ENCODE assay signal across 25 mouse cellular contexts in genomic region chr2:140732616-140733183, GRCm38 (mm10).
DNase-seq lines count a peak whose midpoint lies in the region; ATAC-seq and TF ChIP-seq lines count a peak whose summit lies in the region.
"Had no signal": no experiment of that assay in that cellular context is flagged by ENCODE, and none has a peak within 500 bp of the region (broad histone marks: within the 10 kb centered on the region; RNA-seq: fewer than 3 reads in every experiment).

No protein-coding gene starts in this region.

- H3K9ac ChIP-seq in heart, embryonic 11.5 days (ENCODE audit: low read depth, low read length), result no peak overlapping the region
- no peak overlapping the region for H3K9ac ChIP-seq in intestine, embryonic 15.5 days
- H3K9ac ChIP-seq in intestine, postnatal 0 days (ENCODE audit: low read depth, low read length), result no peak overlapping the region
- no peak overlapping the region for H3K9ac ChIP-seq in intestine, embryonic 16.5 days (ENCODE audit: low read depth, low read length)
- no peak overlapping the region for H3K9ac ChIP-seq in midbrain, embryonic 16.5 days (ENCODE audit: low read depth, low read length)
- H3K9ac ChIP-seq: embryonic facial prominence, embryonic 15.5 days; hindbrain, embryonic 14.5 days; liver, embryonic 12.5 days; neural tube, embryonic 15.5 days had no signal

- peak overlapping the region; percentile 57; the same call in 1 of the 2 replicates for H3K27ac ChIP-seq in heart, embryonic 11.5 days (ENCODE audit: low read depth, low read length)
- H3K27ac ChIP-seq in intestine, embryonic 15.5 days, result no peak overlapping the region
- no peak overlapping the region for H3K27ac ChIP-seq in intestine, postnatal 0 days (ENCODE audit: low read depth, low read length)
- H3K27ac ChIP-seq in intestine, embryonic 16.5 days (ENCODE audit: low read length), result no peak overlapping the region
- no peak overlapping the region for H3K27ac ChIP-seq in midbrain, embryonic 16.5 days (ENCODE audit: low read length)
- H3K27ac ChIP-seq: embryonic facial prominence, embryonic 15.5 days; hindbrain, embryonic 14.5 days; liver, embryonic 12.5 days; neural tube, embryonic 15.5 days had no signal

- no peak for TF ChIP-seq CTCF in intestine, postnatal 0 days (IDR thresholded peaks at IDR 0.05; ENCODE audit: low read depth)

- no peak overlapping the region for H3K4me3 ChIP-seq in heart, embryonic 11.5 days (ENCODE audit: low read depth, low read length)
- no peak overlapping the region for H3K4me3 ChIP-seq in intestine, embryonic 15.5 days (replicated peaks)
- H3K4me3 ChIP-seq in intestine, postnatal 0 days (ENCODE audit: low read depth, low read length), result no peak overlapping the region
- H3K4me3 ChIP-seq in intestine, embryonic 16.5 days (ENCODE audit: low read length), result no peak overlapping the region
- H3K4me3 ChIP-seq in midbrain, embryonic 16.5 days (ENCODE audit: low read depth, low read length), result no peak overlapping the region
- H3K4me3 ChIP-seq: embryonic facial prominence, embryonic 15.5 days; liver, embryonic 12.5 days; neural tube, embryonic 15.5 days had no signal

- H3K27me3 ChIP-seq in heart, embryonic 11.5 days (ENCODE audit: control insufficient read depth, insufficient read depth, low read length), result no peaks in the 10 kb centered on the region
- no peaks in the 10 kb centered on the region for H3K27me3 ChIP-seq in intestine, embryonic 15.5 days (replicated peaks)
- H3K27me3 ChIP-seq in intestine, postnatal 0 days (replicated peaks; ENCODE audit: control insufficient read depth, insufficient read depth, low read length), result no peaks in the 10 kb centered on the region
- H3K27me3 ChIP-seq in intestine, embryonic 16.5 days (replicated peaks; ENCODE audit: control insufficient read depth, insufficient read depth, low read length), result no peaks in the 10 kb centered on the region
- no peaks in the 10 kb centered on the region for H3K27me3 ChIP-seq in midbrain, embryonic 16.5 days (ENCODE audit: control insufficient read depth, insufficient read depth, low read depth, low read length)
- H3K27me3 ChIP-seq: embryonic facial prominence, embryonic 15.5 days; liver, embryonic 12.5 days; neural tube, embryonic 15.5 days had no signal

- peak; percentile 68 for ATAC-seq in heart, embryonic 11.5 days (replicated peaks; ENCODE audit: insufficient number of reproducible peaks, low FRiP score, low TSS enrichment)
- peak; percentile 56 for ATAC-seq in intestine, embryonic 15.5 days
- no peak for ATAC-seq in intestine, postnatal 0 days
- ATAC-seq in intestine, embryonic 16.5 days, result peak; percentile 67
- ATAC-seq in midbrain, embryonic 16.5 days, result no peak
- no peak for ATAC-seq in megakaryocyte-erythroid progenitor cell, adult 5-6 weeks (replicated peaks; ENCODE audit: low FRiP score, low TSS enrichment, poor library complexity, severe bottlenecking)
- ATAC-seq: activated CD4-positive, CD25-positive, alpha-beta regulatory T cell, adult 4 months; forebrain, embryonic 16.5 days; inflammation-experienced regulatory T-cells, adult 6 months; liver, embryonic 12.5 days had no signal

- H3K4me2 ChIP-seq in heart, embryonic 11.5 days, result peak overlapping the region; percentile 47
- H3K4me2 ChIP-seq in intestine, embryonic 15.5 days (replicated peaks), result no peak overlapping the region
- no peak overlapping the region for H3K4me2 ChIP-seq in intestine, postnatal 0 days (replicated peaks; ENCODE audit: low read depth)
- H3K4me2 ChIP-seq in intestine, embryonic 16.5 days (ENCODE audit: low read depth, low read length), result no peak overlapping the region
- no peak overlapping the region for H3K4me2 ChIP-seq in midbrain, embryonic 16.5 days (ENCODE audit: low read length)
- H3K4me2 ChIP-seq: embryonic facial prominence, embryonic 15.5 days; hindbrain, embryonic 14.5 days; liver, embryonic 12.5 days; midbrain, embryonic 11.5 days; neural tube, embryonic 15.5 days had no signal

- peaks cover 6% of the 10 kb centered on the region for H3K4me1 ChIP-seq in heart, embryonic 11.5 days (ENCODE audit: control insufficient read depth, insufficient read depth, low read length)
- no peaks in the 10 kb centered on the region for H3K4me1 ChIP-seq in intestine, embryonic 15.5 days (replicated peaks)
- no peaks in the 10 kb centered on the region for H3K4me1 ChIP-seq in intestine, postnatal 0 days (replicated peaks; ENCODE audit: control insufficient read depth, insufficient read depth, low read length)
- no peaks in the 10 kb centered on the region for H3K4me1 ChIP-seq in intestine, embryonic 16.5 days (ENCODE audit: control insufficient read depth, insufficient read depth, low read length)
- no peaks in the 10 kb centered on the region for H3K4me1 ChIP-seq in midbrain, embryonic 16.5 days (ENCODE audit: control insufficient read depth, insufficient read depth, low read length)
- H3K4me1 ChIP-seq: embryonic facial prominence, embryonic 15.5 days; liver, embryonic 12.5 days; neural tube, embryonic 15.5 days had no signal

- DNase-seq in heart, adult 18-20 months, result no peak
- DNase-seq: adrenal gland, postnatal 10 days; cerebellum, adult 9-11 months; gastrocnemius, postnatal 14 days; kidney, adult 9 months; kidney, postnatal 14 days; left cerebral cortex, postnatal 4 days; lung, adult 18-20 months; lung, postnatal 10 days; thymus, adult 2 months; thymus, postnatal 4 days had no signal

- H3K36me3 ChIP-seq in heart, embryonic 11.5 days (ENCODE audit: control insufficient read depth, insufficient read depth, low read length), result no peaks in the 10 kb centered on the region
- no peaks in the 10 kb centered on the region for H3K36me3 ChIP-seq in intestine, embryonic 15.5 days
- H3K36me3 ChIP-seq in intestine, postnatal 0 days (ENCODE audit: control insufficient read depth, insufficient read depth), result no peaks in the 10 kb centered on the region
- no peaks in the 10 kb centered on the region for H3K36me3 ChIP-seq in intestine, embryonic 16.5 days (ENCODE audit: control insufficient read depth, insufficient read depth, low read length)
- H3K36me3 ChIP-seq in midbrain, embryonic 16.5 days (ENCODE audit: control insufficient read depth, insufficient read depth, low read length), result no peaks in the 10 kb centered on the region
- H3K36me3 ChIP-seq: embryonic facial prominence, embryonic 15.5 days; liver, embryonic 12.5 days; neural tube, embryonic 15.5 days had no signal

- no peaks in the 10 kb centered on the region for H3K9me3 ChIP-seq in heart, embryonic 11.5 days (replicated peaks; ENCODE audit: control insufficient read depth, low read length)
- no peaks in the 10 kb centered on the region for H3K9me3 ChIP-seq in intestine, embryonic 15.5 days
- H3K9me3 ChIP-seq in intestine, postnatal 0 days (ENCODE audit: control insufficient read depth), result no peaks in the 10 kb centered on the region
- no peaks in the 10 kb centered on the region for H3K9me3 ChIP-seq in intestine, embryonic 16.5 days (ENCODE audit: control insufficient read depth, low read length)
- no peaks in the 10 kb centered on the region for H3K9me3 ChIP-seq in midbrain, embryonic 16.5 days (replicated peaks; ENCODE audit: control insufficient read depth, low read length, poor library complexity, severe bottlenecking)
- H3K9me3 ChIP-seq: embryonic facial prominence, embryonic 15.5 days; liver, embryonic 12.5 days; neural tube, embryonic 15.5 days had no signal

- WGBS in heart, embryonic 11.5 days (ENCODE audit: insufficient replicate concordance), result 14% methylated on average over 6 of the region's 6 CpGs
- 36% methylated on average over 6 of the region's 6 CpGs for WGBS in intestine, embryonic 15.5 days
- WGBS in intestine, postnatal 0 days, result 40% methylated on average over 6 of the region's 6 CpGs
- 37% methylated on average over 6 of the region's 6 CpGs for WGBS in intestine, embryonic 16.5 days
- WGBS in midbrain, embryonic 16.5 days, result 47% methylated on average over 6 of the region's 6 CpGs

Comparison
In these comparisons a context has a peak if more than half of its experiments do, and no peak if none do; other contexts are left out.
1. ATAC-seq: peak in heart, embryonic 11.5 days (single experiment), intestine, embryonic 15.5 days (single experiment) and intestine, embryonic 16.5 days (single experiment); none in intestine, postnatal 0 days (single experiment), midbrain, embryonic 16.5 days (single experiment) and megakaryocyte-erythroid progenitor cell, adult 5-6 weeks (single experiment).